Mouse (Mus musculus) embryo, embryonic 11 days (tissue): ENCODE measurements at regions not wholly inside any gene's neighbourhood (a gene's known extent, or its start where the extent isn't known, plus 50 kb on each side); places are given as distances from the start of the nearest gene placed in this dataset.
A peak's percentile ranks its signal among the peaks of the same experiment; 100 is the strongest.

Experiments
- DNase-seq: peaks from one replicate; pipeline ENCODE4 v3.0.0-alpha.2; 2015

GRCm38 (mm10) chr5:141054991-141055390 is 54.6 kb upstream of the Card11 start:
- no peak for DNase-seq

- no peak for DNase-seq
These were observed 55.4 kb upstream of the Card11 start for GRCm38 (mm10) chr5:141055596-141056343.

- no peak for DNase-seq
These were observed 57.8 kb upstream of the Card11 start for GRCm38 (mm10) chr5:141058141-141058540.

GRCm38 (mm10) chr5:141058863-141059262 is 58.5 kb upstream of the Card11 start:
- no peak for DNase-seq

GRCm38 (mm10) chr5:141062144-141062543 is 61.8 kb upstream of the Card11 start:
- DNase-seq, result no peak

- DNase-seq, result no peak
These were observed 67.2 kb upstream of the Card11 start for GRCm38 (mm10) chr5:141067561-141067960.

GRCm38 (mm10) chr5:141074457-141074856 is 74.1 kb upstream of the Card11 start:
- no peak for DNase-seq

GRCm38 (mm10) chr5:141076158-141076557 is 75.8 kb upstream of the Card11 start:
- DNase-seq, result no peak

GRCm38 (mm10) chr5:141076942-141077341 is 76.6 kb upstream of the Card11 start:
- DNase-seq, result no peak

- no peak for DNase-seq
These were observed 80.5 kb upstream of the Card11 start for GRCm38 (mm10) chr5:141080896-141081295.

GRCm38 (mm10) chr5:141084056-141084730 is 83.8 kb upstream of the Card11 start:
- DNase-seq, result peak; percentile 8

- DNase-seq, result peak; percentile 23
These were observed 84.4 kb upstream of the Card11 start for GRCm38 (mm10) chr5:141084746-141085145.

GRCm38 (mm10) chr5:141091676-141092075 is 91.3 kb upstream of the Card11 start:
- DNase-seq, result no peak

- peak; percentile 60 for DNase-seq
These were observed 93.3 kb upstream of the Card11 start for GRCm38 (mm10) chr5:141093641-141094040.

- no peak for DNase-seq
These were observed 97.5 kb upstream of the Card11 start for GRCm38 (mm10) chr5:141097878-141098277.

- peak; percentile 30 for DNase-seq
These were observed 111.3 kb upstream of the Card11 start for GRCm38 (mm10) chr5:141111666-141112065.

GRCm38 (mm10) chr5:141115273-141115904 is 115.0 kb upstream of the Card11 start:
- DNase-seq, result no peak

GRCm38 (mm10) chr5:141115963-141116362 is 115.6 kb upstream of the Card11 start:
- DNase-seq, result no peak

GRCm38 (mm10) chr5:141125870-141126269 is 115.4 kb upstream of the Sdk1 start:
- DNase-seq, result no peak

GRCm38 (mm10) chr5:141126536-141126935 is 114.8 kb upstream of the Sdk1 start:
- no peak for DNase-seq

GRCm38 (mm10) chr5:141131036-141131435 is 110.3 kb upstream of the Sdk1 start:
- no peak for DNase-seq

- DNase-seq, result no peak
These were observed 109.4 kb upstream of the Sdk1 start for GRCm38 (mm10) chr5:141131906-141132305.

- DNase-seq, result no peak
These were observed 105.1 kb upstream of the Sdk1 start for GRCm38 (mm10) chr5:141136239-141136638.

GRCm38 (mm10) chr5:141137716-141138115 is 103.6 kb upstream of the Sdk1 start:
- DNase-seq, result no peak
